Mouse (Mus musculus): ENCODE measurements at regions not wholly inside any gene's neighbourhood (a gene's known extent, or its start where the extent isn't known, plus 50 kb on each side); places are given as distances from the start of the nearest gene placed in this dataset.

DNA sequence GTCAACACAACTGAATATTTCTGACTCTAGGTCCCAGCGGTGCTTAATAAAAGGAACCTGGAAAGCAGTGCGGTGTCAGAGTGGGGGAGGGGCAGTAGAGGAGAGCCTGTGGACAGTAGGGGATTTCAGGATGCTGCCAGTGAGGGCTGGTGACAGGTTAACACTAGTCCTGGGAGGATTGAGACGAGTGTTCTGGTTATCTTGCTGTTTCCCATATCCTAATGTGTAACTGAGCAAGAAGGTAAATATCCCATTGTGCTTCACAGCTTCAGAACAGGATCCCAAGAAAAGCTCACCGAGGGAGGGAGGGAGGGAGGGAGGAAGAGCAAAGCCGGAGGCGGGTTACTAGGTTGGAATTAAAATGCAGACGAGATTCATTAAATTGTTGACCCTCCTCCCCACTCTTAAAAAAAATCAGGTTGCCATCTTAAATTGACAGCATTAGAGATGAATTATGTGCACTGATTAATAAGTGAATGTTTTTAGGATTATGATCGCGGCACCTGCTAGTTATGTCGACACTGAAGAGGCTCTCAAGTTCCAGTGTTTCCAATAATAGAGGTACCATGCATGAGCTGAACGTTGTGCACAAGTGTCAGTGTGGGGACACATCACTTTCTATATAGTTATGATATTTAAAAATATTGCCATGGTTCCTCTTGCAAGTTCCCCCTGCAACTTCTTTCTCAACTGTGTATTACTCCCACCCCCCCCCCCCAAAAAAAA, 1053.3 kb downstream of the 5730522E02Rik start:
- in situ Hi-C loops (cut with MboI; ENCODE audit: low sequenced_read_pairs in 2 of 2, unreplicated experiment in 2 of 2): no loop called here
- H3K4me3 ChIP-seq (ENCODE audit: insufficient read depth in 1 of 2, low read depth in 1 of 2, low read length in 2 of 2, poor library complexity in 1 of 2, severe bottlenecking in 1 of 2): no peak overlapping the region

DNA sequence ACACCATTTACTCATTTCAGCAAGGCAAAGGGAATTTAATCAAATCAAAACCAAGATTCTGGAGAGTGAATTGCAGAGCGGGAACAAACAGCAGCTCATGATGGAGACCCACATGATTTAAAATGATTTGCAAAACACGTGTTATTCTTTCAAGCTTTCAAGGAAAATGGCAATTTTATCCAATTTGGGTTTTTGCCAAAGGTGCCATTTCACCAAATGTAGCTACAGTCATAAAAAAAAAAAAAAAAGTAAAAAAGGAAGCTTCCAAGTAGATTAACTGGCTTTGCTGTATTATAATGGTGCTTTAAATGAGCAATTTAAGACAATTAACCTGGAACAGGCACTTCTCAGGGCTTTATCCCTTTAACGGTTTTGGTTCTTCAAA, 1052.7 kb downstream of the 5730522E02Rik start:
- Histone ChIP-seq H3K4me3 (ENCODE audit: insufficient read depth in 1 of 2, low read depth in 1 of 2, low read length in 2 of 2, poor library complexity in 1 of 2, severe bottlenecking in 1 of 2) (no peak overlapping the region), H3K4me1 (ENCODE audit: control insufficient read depth in 2 of 2, insufficient read depth in 2 of 2, low read length in 2 of 2, poor library complexity in 1 of 2) (no peaks in the 10 kb centered on the region), H3K36me3 (ENCODE audit: control insufficient read depth, insufficient read depth, low read length, poor library complexity, severe bottlenecking) (no peaks in the 10 kb centered on the region), H3K27ac (ENCODE audit: insufficient read depth, low read depth, low read length, poor library complexity, severe bottlenecking) (no peak overlapping the region), H3K9ac (ENCODE audit: insufficient read depth, low read depth, low read length, poor library complexity, severe bottlenecking) (no peak overlapping the region), H3K9me3 (ENCODE audit: control insufficient read depth, insufficient read depth, low read depth, low read length) (no peaks in the 10 kb centered on the region)
- TF ChIP-seq MAFK (IDR thresholded peaks at IDR 0.05; ENCODE audit: insufficient read depth, low read depth, low read length) (no peak), ZNF384 (IDR thresholded peaks at IDR 0.05; ENCODE audit: low read depth, low read length) (no peak), ZC3H11A (IDR thresholded peaks at IDR 0.05; ENCODE audit: borderline replicate concordance, low read depth, low read length) (no peak), CHD2 (IDR thresholded peaks at IDR 0.05; ENCODE audit: low read depth, low read length) (no peak), HCFC1 (IDR thresholded peaks at IDR 0.05; ENCODE audit: borderline replicate concordance, insufficient read depth, low read length) (no peak)
- in situ Hi-C loops (cut with MboI; ENCODE audit: low sequenced_read_pairs in 2 of 2, unreplicated experiment in 2 of 2): no loop called here
- no peak for DNase-seq (ENCODE audit: low read depth, low spot score)

More for the DNA sequence above, 1053.3 kb downstream of the 5730522E02Rik start:
- Histone ChIP-seq H3K4me1 (ENCODE audit: control insufficient read depth in 2 of 2, insufficient read depth in 2 of 2, low read length in 2 of 2, poor library complexity in 1 of 2) (no peaks in the 10 kb centered on the region), H3K27ac (ENCODE audit: insufficient read depth, low read depth, low read length, poor library complexity, severe bottlenecking) (no peak overlapping the region), H3K9me3 (ENCODE audit: control insufficient read depth, insufficient read depth, low read depth, low read length) (no peaks in the 10 kb centered on the region), H3K9ac (ENCODE audit: insufficient read depth, low read depth, low read length, poor library complexity, severe bottlenecking) (no peak overlapping the region), H3K36me3 (ENCODE audit: control insufficient read depth, insufficient read depth, low read length, poor library complexity, severe bottlenecking) (no peaks in the 10 kb centered on the region)
- no peak for DNase-seq (ENCODE audit: low read depth, low spot score)
- TF ChIP-seq ZNF384 (IDR thresholded peaks at IDR 0.05; ENCODE audit: low read depth, low read length) (no peak), ZC3H11A (IDR thresholded peaks at IDR 0.05; ENCODE audit: borderline replicate concordance, low read depth, low read length) (no peak), CHD2 (IDR thresholded peaks at IDR 0.05; ENCODE audit: low read depth, low read length) (no peak), MAFK (IDR thresholded peaks at IDR 0.05; ENCODE audit: insufficient read depth, low read depth, low read length) (no peak), HCFC1 (IDR thresholded peaks at IDR 0.05; ENCODE audit: borderline replicate concordance, insufficient read depth, low read length) (no peak)

DNA sequence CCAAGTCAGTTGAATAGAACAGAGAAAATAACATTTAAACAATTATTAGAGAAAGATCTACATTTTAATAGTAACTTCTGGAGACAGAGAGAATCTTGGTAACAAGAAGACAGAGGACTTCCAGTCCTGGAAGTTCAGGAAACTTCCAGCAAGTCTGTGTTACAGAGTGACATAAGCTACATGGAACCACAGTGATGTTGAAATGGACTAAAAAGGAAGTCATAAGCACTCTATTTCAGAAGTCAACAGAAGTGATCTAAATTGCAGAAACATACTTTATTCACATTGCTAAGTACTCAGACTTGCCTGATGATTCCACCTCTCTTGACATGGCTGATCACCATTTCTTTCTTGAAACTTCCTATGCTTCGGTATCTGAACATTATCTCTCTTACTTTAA, 1051.7 kb downstream of the 5730522E02Rik start:
- in situ Hi-C loops (cut with MboI; ENCODE audit: low sequenced_read_pairs in 2 of 2, unreplicated experiment in 2 of 2): no loop called here
- Histone ChIP-seq H3K27ac (ENCODE audit: insufficient read depth, low read depth, low read length, poor library complexity, severe bottlenecking) (no peak overlapping the region), H3K4me1 (ENCODE audit: control insufficient read depth in 2 of 2, insufficient read depth in 2 of 2, low read length in 2 of 2, poor library complexity in 1 of 2) (no peaks in the 10 kb centered on the region), H3K9ac (ENCODE audit: insufficient read depth, low read depth, low read length, poor library complexity, severe bottlenecking) (no peak overlapping the region), H3K36me3 (ENCODE audit: control insufficient read depth, insufficient read depth, low read length, poor library complexity, severe bottlenecking) (no peaks in the 10 kb centered on the region), H3K9me3 (ENCODE audit: control insufficient read depth, insufficient read depth, low read depth, low read length) (no peaks in the 10 kb centered on the region), H3K4me3 (ENCODE audit: insufficient read depth in 1 of 2, low read depth in 1 of 2, low read length in 2 of 2, poor library complexity in 1 of 2, severe bottlenecking in 1 of 2) (no peak overlapping the region)
- TF ChIP-seq HCFC1 (IDR thresholded peaks at IDR 0.05; ENCODE audit: borderline replicate concordance, insufficient read depth, low read length): no peak
- TF ChIP-seq CHD2 (IDR thresholded peaks at IDR 0.05; ENCODE audit: low read depth, low read length): no peak
- TF ChIP-seq ZC3H11A (IDR thresholded peaks at IDR 0.05; ENCODE audit: borderline replicate concordance, low read depth, low read length): no peak
- TF ChIP-seq MAFK (IDR thresholded peaks at IDR 0.05; ENCODE audit: insufficient read depth, low read depth, low read length): no peak
- no peak for TF ChIP-seq ZNF384 (IDR thresholded peaks at IDR 0.05; ENCODE audit: low read depth, low read length)
- no peak for DNase-seq (ENCODE audit: low read depth, low spot score)

DNA sequence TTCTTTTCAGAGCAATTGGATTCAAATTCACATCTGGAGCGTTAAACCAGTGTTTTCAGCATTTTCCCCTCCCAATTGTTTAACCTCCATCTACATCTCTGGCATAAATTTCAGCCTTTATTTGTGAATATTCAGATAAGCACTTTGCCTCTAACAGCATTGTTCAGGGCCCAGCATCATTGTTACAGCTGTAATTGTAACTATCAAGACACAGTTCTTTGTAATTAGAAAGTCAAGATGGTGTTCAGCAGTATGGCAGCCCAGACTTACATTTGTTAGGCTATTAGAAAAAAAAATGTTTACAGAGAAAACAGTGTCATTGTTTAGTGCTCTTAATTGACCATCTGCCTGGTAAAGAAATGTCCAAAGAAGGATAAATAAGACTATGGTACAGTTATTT, 1042.6 kb downstream of the 5730522E02Rik start:
- DNase-seq (ENCODE audit: low read depth, low spot score): no peak
- H3K4me3 ChIP-seq (ENCODE audit: insufficient read depth in 1 of 2, low read depth in 1 of 2, low read length in 2 of 2, poor library complexity in 1 of 2, severe bottlenecking in 1 of 2): no peak overlapping the region
- H3K9ac ChIP-seq (ENCODE audit: insufficient read depth, low read depth, low read length, poor library complexity, severe bottlenecking): no peak overlapping the region
- H3K27ac ChIP-seq (ENCODE audit: insufficient read depth, low read depth, low read length, poor library complexity, severe bottlenecking): no peak overlapping the region
- no peaks in the 10 kb centered on the region for H3K9me3 ChIP-seq (ENCODE audit: control insufficient read depth, insufficient read depth, low read depth, low read length)
- in situ Hi-C loops (cut with MboI; ENCODE audit: low sequenced_read_pairs in 2 of 2, unreplicated experiment in 2 of 2): no loop called here
- H3K4me1 ChIP-seq (ENCODE audit: control insufficient read depth in 2 of 2, insufficient read depth in 2 of 2, low read length in 2 of 2, poor library complexity in 1 of 2): no peaks in the 10 kb centered on the region
- TF ChIP-seq ZNF384 (IDR thresholded peaks at IDR 0.05; ENCODE audit: low read depth, low read length) (no peak), ZC3H11A (IDR thresholded peaks at IDR 0.05; ENCODE audit: borderline replicate concordance, low read depth, low read length) (no peak), HCFC1 (IDR thresholded peaks at IDR 0.05; ENCODE audit: borderline replicate concordance, insufficient read depth, low read length) (no peak), MAFK (IDR thresholded peaks at IDR 0.05; ENCODE audit: insufficient read depth, low read depth, low read length) (no peak), CHD2 (IDR thresholded peaks at IDR 0.05; ENCODE audit: low read depth, low read length) (no peak)
- H3K36me3 ChIP-seq (ENCODE audit: control insufficient read depth, insufficient read depth, low read length, poor library complexity, severe bottlenecking): no peaks in the 10 kb centered on the region
